Mouse (Mus musculus) intestine, postnatal 0 days (tissue): Measurements from ENCODE around the gene Mrps15. TPM values are rescaled to one million over a fixed set of nuclear protein-coding genes. Genes with fewer than 3 reads are reported as not detected.

Experiments used
- ATAC-seq: fragments of 200-750 bp; cut with Nextera tagmentation; 2 replicates; pipeline ENCODE4 v1.8.0; 2017; ENCODE audit warnings: mild to moderate bottlenecking, moderate TSS enrichment, moderate library complexity
- H3K27ac ChIP-seq: fragments of 300-500 bp; sonication (generic); 2 replicates; pipeline ENCODE4 v1.5.1; 2014; ENCODE audit warnings: mild to moderate bottlenecking, low read depth, low read length, moderate library complexity
- H3K27me3 ChIP-seq: fragments of 300-500 bp; sonication (generic); replicated peaks from 2 replicates; pipeline ENCODE4 v1.6.1; 2014; ENCODE audit warnings: low read length, mixed read lengths; ENCODE audit not compliant: control insufficient read depth, insufficient read depth
- H3K36me3 ChIP-seq: fragments of 300-500 bp; sonication (generic); 2 replicates; pipeline ENCODE4 v1.6.1; 2014; ENCODE audit warnings: mild to moderate bottlenecking, moderate library complexity; ENCODE audit not compliant: control insufficient read depth, insufficient read depth
- H3K4me1 ChIP-seq: fragments of 300-500 bp; sonication (generic); replicated peaks from 2 replicates; pipeline ENCODE4 v1.6.1; 2014; ENCODE audit warnings: antibody characterized with exemption, low read length, mixed read lengths; ENCODE audit not compliant: control insufficient read depth, insufficient read depth
- H3K4me2 ChIP-seq: fragments of 300-500 bp; sonication (generic); replicated peaks from 2 replicates; pipeline ENCODE4 v1.6.1; 2014; ENCODE audit warnings: low read depth, mild to moderate bottlenecking, moderate library complexity
- H3K4me3 ChIP-seq: fragments of 300-500 bp; sonication (generic); 2 replicates; pipeline ENCODE4 v1.5.1; 2014; ENCODE audit warnings: low read depth, low read length
- H3K9ac ChIP-seq: fragments of 300-500 bp; sonication (generic); 2 replicates; pipeline ENCODE4 v1.6.1; 2014; ENCODE audit warnings: mild to moderate bottlenecking, low read depth, low read length
- H3K9me3 ChIP-seq: fragments of 300-500 bp; sonication (generic); 2 replicates; pipeline ENCODE4 v1.6.1; 2016; ENCODE audit warnings: mixed run types; ENCODE audit not compliant: control insufficient read depth
- CTCF ChIP-seq: sonication (generic); IDR thresholded peaks from 2 replicates; pipeline ENCODE4 v1.5.1; 2016; ENCODE audit warnings: low read depth, mild to moderate bottlenecking, control low read depth, antibody characterized with exemption, moderate library complexity
- WGBS: fragments of 180-500 bp; shearing (Covaris S2); extraction: QIAGEN DNeasy Blood & Tissue Kit; methylation state at CpG from one replicate; pipeline ENCODE4 v1.1.7; 2014; 5-methylcytosine and 5-hydroxymethylcytosine counted together
- polyA plus RNA-seq: library from polyadenylated mRNA; unstranded; fragments of >200 nt; fragmentation: Nextera tagmentation; extraction: Ambion mirVana; gene quantifications from 2 replicates; pipeline ENCODE4 v1.2.1, GENCODE M21; 2015

Gene Mrps15
- polyA plus RNA-seq, 1 experiment from 2014 or later = 91.5 TPM

DNA sequence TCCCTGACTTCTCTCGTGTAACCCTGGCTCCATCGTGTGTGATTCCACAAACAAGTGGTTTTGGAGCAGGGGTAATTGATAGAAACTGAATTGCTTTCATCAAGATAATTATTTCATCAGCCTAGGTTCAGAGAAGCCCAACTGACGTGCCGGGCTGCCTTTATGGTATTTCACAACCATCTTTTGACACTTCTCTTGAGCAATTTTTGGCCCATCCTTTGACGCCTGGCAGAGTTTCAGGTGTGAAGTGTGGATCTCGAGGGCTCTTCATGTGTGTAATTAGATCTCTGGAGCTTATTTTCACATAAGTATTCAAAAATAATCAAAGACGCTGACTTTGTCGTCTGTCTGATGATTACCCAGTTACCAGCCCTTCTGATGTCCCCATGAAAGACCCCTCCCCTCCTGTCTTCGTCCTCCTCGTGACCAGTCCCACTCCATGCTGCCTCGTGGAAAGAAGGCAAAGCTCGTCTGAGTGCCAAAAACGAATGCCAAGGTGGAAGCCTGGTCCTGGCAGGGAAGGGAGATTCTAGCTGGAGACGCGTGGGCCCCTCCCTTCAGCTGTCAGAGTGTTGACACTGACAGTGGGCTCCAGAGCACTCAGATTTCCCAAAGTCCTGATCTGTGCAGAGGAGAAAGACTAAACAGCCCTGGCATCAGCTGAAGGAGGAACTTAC is 20.8 kb downstream of the Mrps15 start:
- no peaks in the 10 kb centered on the region for H3K4me1 ChIP-seq
- ATAC-seq = no peak
- no peaks in the 10 kb centered on the region for H3K36me3 ChIP-seq
- H3K27ac ChIP-seq = no peak overlapping the region
- no peaks in the 10 kb centered on the region for H3K27me3 ChIP-seq
- no peak overlapping the region for H3K4me3 ChIP-seq
- no peak overlapping the region for H3K4me2 ChIP-seq
- TF ChIP-seq CTCF = no peak
- no peaks in the 10 kb centered on the region for H3K9me3 ChIP-seq
- 69% methylated on average over 15 of the region's 15 CpGs for WGBS
- H3K9ac ChIP-seq = no peak overlapping the region

DNA sequence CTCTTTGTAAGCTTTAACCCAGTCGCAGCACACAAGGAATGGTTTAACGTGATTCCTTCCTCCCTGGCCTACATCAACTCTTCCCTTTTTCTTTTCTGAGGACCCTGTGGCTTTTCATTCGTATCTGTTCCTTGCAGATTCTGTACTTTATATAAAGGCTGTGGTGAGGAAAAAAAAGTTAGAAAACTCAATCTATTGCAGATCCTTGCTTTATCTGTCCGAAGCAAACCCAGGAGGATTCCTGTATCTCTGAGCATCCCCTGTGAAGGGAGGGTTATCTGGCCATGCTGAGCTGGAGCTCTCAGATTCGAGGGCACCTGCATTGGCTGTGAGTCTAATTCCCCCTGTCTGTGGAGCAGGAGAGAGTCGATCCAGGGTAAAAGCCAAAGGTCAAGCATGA is 22.1 kb downstream of the Mrps15 start:
- Histone ChIP-seq H3K36me3 (no peaks in the 10 kb centered on the region), H3K4me2 (no peak overlapping the region), H3K27ac (no peak overlapping the region), H3K9me3 (no peaks in the 10 kb centered on the region), H3K27me3 (no peaks in the 10 kb centered on the region), H3K4me1 (no peaks in the 10 kb centered on the region), H3K4me3 (no peak overlapping the region), H3K9ac (no peak overlapping the region)
- no peak for ATAC-seq
- 82% methylated on average over 6 of the region's 6 CpGs for WGBS
- no peak for TF ChIP-seq CTCF

DNA sequence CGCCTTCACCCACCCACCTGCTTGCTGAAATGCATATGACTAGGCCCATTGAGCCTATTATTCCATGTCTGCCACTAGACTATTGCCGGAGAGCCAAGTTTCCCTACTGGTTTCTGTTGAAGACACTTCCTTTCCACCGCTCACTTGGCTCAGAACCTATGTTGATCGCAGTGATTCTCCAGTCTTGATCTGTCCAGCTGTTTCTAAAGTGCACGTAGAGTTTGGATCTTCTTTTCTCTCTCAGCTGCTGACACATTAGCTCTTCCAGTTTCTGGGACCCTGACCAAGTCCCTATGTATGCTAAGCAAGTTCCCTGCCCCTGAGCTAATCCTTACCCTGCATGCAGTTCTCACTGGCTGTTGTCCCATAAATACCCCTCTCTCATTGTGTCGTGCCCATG is 31.1 kb downstream of the Mrps15 start:
- Histone ChIP-seq H3K4me3 (no peak overlapping the region), H3K4me2 (no peak overlapping the region), H3K27ac (no peak overlapping the region), H3K27me3 (no peaks in the 10 kb centered on the region), H3K9me3 (0 out of 2 replicates have a peak, but pooled peaks cover 2% of the 10 kb centered on the region), H3K9ac (no peak overlapping the region), H3K36me3 (no peaks in the 10 kb centered on the region), H3K4me1 (no peaks in the 10 kb centered on the region)
- WGBS = 66% methylated on average over 6 of the region's 6 CpGs
- no peak for ATAC-seq
- TF ChIP-seq CTCF = no peak

DNA sequence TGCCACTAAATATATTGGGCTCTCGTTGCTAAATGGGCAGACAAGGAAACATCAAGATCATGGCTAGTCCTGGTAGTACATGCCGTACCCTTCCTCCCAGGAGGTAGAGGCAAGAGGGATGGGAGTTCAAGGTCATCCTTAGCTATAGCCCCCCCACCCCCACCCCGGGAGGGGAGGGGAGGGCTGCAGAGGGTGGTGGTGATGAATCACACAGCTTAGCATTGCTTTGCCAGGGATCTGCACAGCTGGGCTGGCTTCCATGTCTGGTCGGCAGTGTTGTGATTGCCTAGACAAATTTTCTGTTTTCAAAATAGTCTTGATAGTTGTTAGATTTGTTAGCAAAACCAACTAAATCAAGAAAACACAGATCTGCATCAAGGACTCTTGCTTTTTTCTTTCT is 32.5 kb downstream of the Mrps15 start:
- H3K27me3 ChIP-seq = no peaks in the 10 kb centered on the region
- no peak overlapping the region for H3K9ac ChIP-seq
- no peak overlapping the region for H3K4me2 ChIP-seq
- H3K27ac ChIP-seq = no peak overlapping the region
- no peak for TF ChIP-seq CTCF
- 72% methylated on average over 4 of the region's 4 CpGs for WGBS
- H3K4me3 ChIP-seq = no peak overlapping the region
- 0 out of 2 replicates have a peak, but pooled peaks cover 2% of the 10 kb centered on the region for H3K9me3 ChIP-seq
- no peaks in the 10 kb centered on the region for H3K4me1 ChIP-seq
- H3K36me3 ChIP-seq = no peaks in the 10 kb centered on the region
- ATAC-seq = no peak

DNA sequence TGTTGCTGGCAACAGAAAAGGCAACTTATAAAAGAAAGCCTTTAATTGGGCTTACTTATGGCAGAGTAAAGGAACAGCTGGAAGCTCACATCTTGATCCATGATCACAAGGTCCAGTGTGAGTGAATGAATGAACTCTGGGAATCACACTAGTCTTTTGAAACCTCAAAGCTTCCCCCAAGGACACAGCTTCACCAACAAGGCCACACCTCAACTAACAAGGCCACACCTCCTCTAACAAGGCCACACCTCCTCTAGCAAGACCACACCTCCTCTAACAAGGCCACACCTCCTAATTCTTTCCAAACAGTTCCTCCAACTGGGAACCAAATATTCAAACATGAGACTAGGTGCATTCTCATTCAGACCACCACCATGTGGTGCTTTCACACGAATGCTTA is 34.9 kb downstream of the Mrps15 start:
- no peak for ATAC-seq
- WGBS = 88% methylated on average over 1 of the region's 1 CpGs
- no peak for TF ChIP-seq CTCF
- no peak overlapping the region for H3K27ac ChIP-seq
- H3K9ac ChIP-seq = no peak overlapping the region
- H3K36me3 ChIP-seq = no peaks in the 10 kb centered on the region
- no peaks in the 10 kb centered on the region for H3K27me3 ChIP-seq
- H3K9me3 ChIP-seq = 0 out of 2 replicates have a peak, but pooled peaks cover 2% of the 10 kb centered on the region
- no peaks in the 10 kb centered on the region for H3K4me1 ChIP-seq
- H3K4me3 ChIP-seq = no peak overlapping the region
- H3K4me2 ChIP-seq = no peak overlapping the region

DNA sequence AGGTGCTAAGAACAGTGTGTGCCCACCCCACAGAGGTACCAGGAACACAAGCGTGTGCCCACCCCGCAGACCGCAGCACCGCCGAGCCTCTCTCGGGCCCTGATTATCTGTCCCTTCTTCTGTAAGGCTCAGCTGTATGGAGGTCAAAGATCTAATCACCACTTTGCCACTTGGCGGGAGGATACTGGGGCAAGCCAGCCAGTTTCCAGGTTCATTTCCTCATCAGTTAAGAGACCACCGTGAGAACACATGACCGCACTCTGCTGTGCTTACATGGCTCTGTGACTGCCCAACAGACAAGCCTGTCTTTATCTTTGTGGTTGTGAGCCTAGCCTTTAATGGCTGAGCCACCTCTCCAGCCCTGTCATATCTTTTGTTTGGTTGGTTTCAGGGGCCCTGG is 36.3 kb downstream of the Mrps15 start:
- ATAC-seq = no peak

DNA sequence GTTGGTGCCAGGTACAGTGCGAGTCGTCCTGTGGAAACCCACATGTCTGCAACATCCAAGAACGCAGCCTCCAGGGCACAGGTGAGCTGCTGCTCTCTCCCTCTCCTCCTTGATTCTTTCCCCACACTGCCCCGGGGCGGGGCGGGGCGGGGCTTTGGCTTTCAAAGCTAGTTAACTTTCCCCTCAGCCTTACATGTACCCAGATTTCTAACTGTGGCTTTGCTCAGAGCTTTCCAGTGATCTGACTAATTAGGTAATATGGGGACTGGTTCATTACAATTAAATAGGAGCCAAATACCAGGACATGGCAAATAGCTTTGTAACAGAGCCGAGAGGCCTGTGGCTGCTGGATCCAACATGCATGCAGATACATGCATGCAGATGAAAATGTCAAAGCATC is 37.7 kb downstream of the Mrps15 start:
- 61% methylated on average over 8 of the region's 8 CpGs for WGBS
- Histone ChIP-seq H3K9me3 (0 out of 2 replicates have a peak, but pooled peaks cover 2% of the 10 kb centered on the region), H3K9ac (no peak overlapping the region), H3K4me2 (no peak overlapping the region), H3K4me1 (no peaks in the 10 kb centered on the region), H3K4me3 (no peak overlapping the region), H3K27me3 (no peaks in the 10 kb centered on the region), H3K27ac (no peak overlapping the region), H3K36me3 (no peaks in the 10 kb centered on the region)
- ATAC-seq = no peak
- no peak for TF ChIP-seq CTCF

More for the DNA sequence above, 36.3 kb downstream of the Mrps15 start:
- Histone ChIP-seq H3K4me2 (no peak overlapping the region), H3K4me3 (no peak overlapping the region), H3K27ac (no peak overlapping the region), H3K36me3 (no peaks in the 10 kb centered on the region), H3K4me1 (no peaks in the 10 kb centered on the region), H3K9ac (no peak overlapping the region), H3K27me3 (no peaks in the 10 kb centered on the region), H3K9me3 (0 out of 2 replicates have a peak, but pooled peaks cover 2% of the 10 kb centered on the region)
- WGBS = 74% methylated on average over 9 of the region's 9 CpGs
- no peak for TF ChIP-seq CTCF
